Mouse (Mus musculus): ENCODE data around the gene Phactr3. TPM values are rescaled to one million over a fixed set of nuclear protein-coding genes. Genes with fewer than 3 reads are reported as not detected.

Gene Phactr3
- polyA plus RNA-seq, 2 experiments: 0.02 to 0.13 TPM

- peaks cover 12% of the 10 kb centered on the region; the same call in 1 of the 2 replicates for H3K27me3 ChIP-seq (ENCODE audit: control insufficient read depth, insufficient read depth, low read length)
- WGBS (ENCODE audit: insufficient replicate concordance): 24% methylated on average over 4 of the region's 4 CpGs
- no peak for DNase-seq (ENCODE audit: low read depth in 3 of 3, low spot score in 3 of 3)
Measured at GRCm38 (mm10) chr2:178121946-178122665, 3.3 kb downstream of the Phactr3 start.

GRCm38 (mm10) chr2:178123466-178123865 is 4.7 kb downstream of the Phactr3 start:
- TF ChIP-seq EP300 (IDR thresholded peaks at IDR 0.05; ENCODE audit: low read depth) (no peak), CTCF (IDR thresholded peaks at IDR 0.05; ENCODE audit: low read depth) (no peak)
- Histone ChIP-seq H3K27me3 (ENCODE audit: control insufficient read depth, insufficient read depth, low read length) (peaks cover 9% of the 10 kb centered on the region; the same call in 1 of the 2 replicates), H3K9me3 (ENCODE audit: control insufficient read depth, low read length) (no peaks in the 10 kb centered on the region), H3K27ac (no peak overlapping the region), H3K36me3 (replicated peaks; ENCODE audit: control insufficient read depth, insufficient read depth, low read depth) (no peaks in the 10 kb centered on the region), H3K4me1 (replicated peaks; ENCODE audit: control insufficient read depth in 2 of 2, insufficient read depth in 2 of 2, low read length in 1 of 2) (no peaks in the 10 kb centered on the region), H3K4me3 (ENCODE audit: insufficient read depth in 1 of 2, low read depth in 2 of 2, low read length in 2 of 2) (no peak overlapping the region), H3K4me2 (ENCODE audit: low read depth) (no peak overlapping the region), H3K9ac (replicated peaks) (no peak overlapping the region)
- no peak for DNase-seq (ENCODE audit: low read depth in 3 of 3, low spot score in 3 of 3)
- 56% methylated on average over 15 of the region's 15 CpGs for WGBS (ENCODE audit: insufficient replicate concordance)
- no peak for ATAC-seq (ENCODE audit: insufficient read depth)

More at GRCm38 (mm10) chr2:178121946-178122665, 3.3 kb downstream of the Phactr3 start:
- no peak overlapping the region for H3K27ac ChIP-seq
- ATAC-seq (ENCODE audit: insufficient read depth): no peak
- H3K36me3 ChIP-seq (replicated peaks; ENCODE audit: control insufficient read depth, insufficient read depth, low read depth): no peaks in the 10 kb centered on the region
- H3K4me1 ChIP-seq (replicated peaks; ENCODE audit: control insufficient read depth in 2 of 2, insufficient read depth in 2 of 2, low read length in 1 of 2): no peaks in the 10 kb centered on the region
- H3K4me2 ChIP-seq (ENCODE audit: low read depth): no peak overlapping the region
- H3K9ac ChIP-seq (replicated peaks): no peak overlapping the region
- H3K9me3 ChIP-seq (ENCODE audit: control insufficient read depth, low read length): no peaks in the 10 kb centered on the region
- no peak overlapping the region for H3K4me3 ChIP-seq (ENCODE audit: insufficient read depth in 1 of 2, low read depth in 2 of 2, low read length in 2 of 2)
- TF ChIP-seq EP300 (IDR thresholded peaks at IDR 0.05; ENCODE audit: low read depth): no peak
- no peak for TF ChIP-seq CTCF (IDR thresholded peaks at IDR 0.05; ENCODE audit: low read depth)

DNA sequence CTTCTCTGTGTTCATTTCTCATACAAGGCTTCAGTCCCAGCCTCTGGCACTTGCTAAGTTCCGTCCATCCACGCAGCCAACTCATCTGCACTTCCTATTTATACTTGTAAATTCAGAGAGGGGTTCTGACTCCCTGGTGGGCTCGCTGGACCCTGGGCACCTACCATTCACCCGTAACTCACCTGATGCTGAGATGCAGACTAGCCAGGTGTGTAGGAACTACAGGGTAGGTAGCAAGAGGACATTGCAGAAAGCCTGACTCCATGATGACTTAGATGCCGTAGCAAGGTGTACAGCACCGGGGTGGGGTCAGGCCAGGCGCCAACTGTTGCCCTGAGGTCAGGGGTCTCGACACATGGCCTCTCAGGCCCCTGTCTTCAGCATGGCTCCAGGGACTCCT is 6.7 kb downstream of the Phactr3 start:
- H3K4me1 ChIP-seq (replicated peaks; ENCODE audit: control insufficient read depth in 2 of 2, insufficient read depth in 2 of 2, low read length in 1 of 2): no peaks in the 10 kb centered on the region
- H3K9ac ChIP-seq (replicated peaks): no peak overlapping the region
- no peak overlapping the region for H3K27ac ChIP-seq
- H3K36me3 ChIP-seq (replicated peaks; ENCODE audit: control insufficient read depth, insufficient read depth, low read depth): no peaks in the 10 kb centered on the region
- no peaks in the 10 kb centered on the region for H3K27me3 ChIP-seq (ENCODE audit: control insufficient read depth, insufficient read depth, low read length)
- H3K4me3 ChIP-seq (ENCODE audit: insufficient read depth in 1 of 2, low read depth in 2 of 2, low read length in 2 of 2): no peak overlapping the region
- ATAC-seq (ENCODE audit: insufficient read depth): no peak
- no peak overlapping the region for H3K4me2 ChIP-seq (ENCODE audit: low read depth)
- TF ChIP-seq CTCF (IDR thresholded peaks at IDR 0.05; ENCODE audit: low read depth) (no peak), EP300 (IDR thresholded peaks at IDR 0.05; ENCODE audit: low read depth) (no peak)
- H3K9me3 ChIP-seq (ENCODE audit: control insufficient read depth, low read length): no peaks in the 10 kb centered on the region
- DNase-seq (ENCODE audit: low read depth in 3 of 3, low spot score in 3 of 3): no peak
- WGBS (ENCODE audit: insufficient replicate concordance): 65% methylated on average over 8 of the region's 8 CpGs

GRCm38 (mm10) chr2:178126041-178126820 is 7.5 kb downstream of the Phactr3 start:
- no peak overlapping the region for H3K27ac ChIP-seq
- 65% methylated on average over 7 of the region's 7 CpGs for WGBS (ENCODE audit: insufficient replicate concordance)
- ATAC-seq (ENCODE audit: insufficient read depth): no peak
- DNase-seq (ENCODE audit: low read depth in 3 of 3, low spot score in 3 of 3): no peak
- no peak overlapping the region for H3K9ac ChIP-seq (replicated peaks)
- no peaks in the 10 kb centered on the region for H3K27me3 ChIP-seq (ENCODE audit: control insufficient read depth, insufficient read depth, low read length)
- H3K36me3 ChIP-seq (replicated peaks; ENCODE audit: control insufficient read depth, insufficient read depth, low read depth): no peaks in the 10 kb centered on the region
- no peaks in the 10 kb centered on the region for H3K4me1 ChIP-seq (replicated peaks; ENCODE audit: control insufficient read depth in 2 of 2, insufficient read depth in 2 of 2, low read length in 1 of 2)
- TF ChIP-seq EP300 (IDR thresholded peaks at IDR 0.05; ENCODE audit: low read depth) (no peak), CTCF (IDR thresholded peaks at IDR 0.05; ENCODE audit: low read depth) (no peak)
- H3K4me2 ChIP-seq (ENCODE audit: low read depth): no peak overlapping the region
- no peak overlapping the region for H3K4me3 ChIP-seq (ENCODE audit: insufficient read depth in 1 of 2, low read depth in 2 of 2, low read length in 2 of 2)
- H3K9me3 ChIP-seq (ENCODE audit: control insufficient read depth, low read length): no peaks in the 10 kb centered on the region

DNA sequence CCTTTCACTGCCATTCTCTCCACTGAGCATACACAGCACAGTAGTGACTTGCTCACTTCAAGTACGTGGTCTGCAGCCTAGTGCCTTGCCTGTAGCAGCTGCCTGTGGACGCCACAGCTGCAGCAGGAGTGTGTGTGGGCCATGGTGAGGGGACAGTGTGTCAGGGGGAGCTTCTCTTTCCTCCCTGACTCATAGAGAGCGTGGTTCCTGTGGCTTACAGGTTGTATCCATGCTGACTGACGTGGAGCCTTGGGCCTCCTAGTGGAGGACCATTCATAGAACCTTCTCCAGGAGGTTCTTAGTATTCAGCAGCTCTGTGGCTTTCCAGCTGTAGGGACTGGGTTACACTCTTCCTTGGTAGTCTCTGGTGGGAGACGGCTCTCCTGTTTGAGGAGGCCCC is 9.8 kb downstream of the Phactr3 start:
- no peaks in the 10 kb centered on the region for H3K36me3 ChIP-seq (replicated peaks; ENCODE audit: control insufficient read depth, insufficient read depth, low read depth)
- no peak overlapping the region for H3K4me3 ChIP-seq (ENCODE audit: insufficient read depth in 1 of 2, low read depth in 2 of 2, low read length in 2 of 2)
- no peak for TF ChIP-seq CTCF (IDR thresholded peaks at IDR 0.05; ENCODE audit: low read depth)
- no peak for TF ChIP-seq EP300 (IDR thresholded peaks at IDR 0.05; ENCODE audit: low read depth)
- WGBS (ENCODE audit: insufficient replicate concordance): 40% methylated on average over 5 of the region's 5 CpGs
- H3K4me1 ChIP-seq (replicated peaks; ENCODE audit: control insufficient read depth in 2 of 2, insufficient read depth in 2 of 2, low read length in 1 of 2): no peaks in the 10 kb centered on the region
- no peak overlapping the region for H3K4me2 ChIP-seq (ENCODE audit: low read depth)
- H3K27me3 ChIP-seq (ENCODE audit: control insufficient read depth, insufficient read depth, low read length): no peaks in the 10 kb centered on the region
- no peak for DNase-seq (ENCODE audit: low read depth in 3 of 3, low spot score in 3 of 3)
- no peak overlapping the region for H3K27ac ChIP-seq
- ATAC-seq (ENCODE audit: insufficient read depth): no peak
- no peaks in the 10 kb centered on the region for H3K9me3 ChIP-seq (ENCODE audit: control insufficient read depth, low read length)
- H3K9ac ChIP-seq (replicated peaks): no peak overlapping the region

Measured in liver, embryonic 14.5 days (tissue).